Mouse (Mus musculus) layer of hippocampus, adult 6 months (tissue): ENCODE data around the gene Vsig10. TPM values are rescaled to one million over a fixed set of nuclear protein-coding genes. Genes with fewer than 3 reads are reported as not detected.

Experiments
- long read RNA-seq, 2 experiments: library from polyadenylated mRNA; unstranded; transcript quantifications; one replicate each; pipeline ENCODE4 v2.0.0; 2019 to 2020
- polyA plus RNA-seq: library from polyadenylated mRNA; unstranded; fragments of <200 nt; fragmentation: Nextera tagmentation; gene quantifications from 2 replicates; pipeline ENCODE4 v1.2.3, GENCODE M21; 2021

The Vsig10 gene
- polyA plus RNA-seq: 0.39 and 0.94 TPM in 2 replicates
- long read RNA-seq, experiment 1, partial matches to known transcripts: 0 of 1 reads
- long read RNA-seq, experiment 1, other reads (novel, unspliced or antisense): 1 of 1 reads
- long read RNA-seq, experiment 2, partial matches to known transcripts: 0 of 3 reads
- long read RNA-seq, experiment 2, other reads (novel, unspliced or antisense): 1 of 3 reads

DNA sequence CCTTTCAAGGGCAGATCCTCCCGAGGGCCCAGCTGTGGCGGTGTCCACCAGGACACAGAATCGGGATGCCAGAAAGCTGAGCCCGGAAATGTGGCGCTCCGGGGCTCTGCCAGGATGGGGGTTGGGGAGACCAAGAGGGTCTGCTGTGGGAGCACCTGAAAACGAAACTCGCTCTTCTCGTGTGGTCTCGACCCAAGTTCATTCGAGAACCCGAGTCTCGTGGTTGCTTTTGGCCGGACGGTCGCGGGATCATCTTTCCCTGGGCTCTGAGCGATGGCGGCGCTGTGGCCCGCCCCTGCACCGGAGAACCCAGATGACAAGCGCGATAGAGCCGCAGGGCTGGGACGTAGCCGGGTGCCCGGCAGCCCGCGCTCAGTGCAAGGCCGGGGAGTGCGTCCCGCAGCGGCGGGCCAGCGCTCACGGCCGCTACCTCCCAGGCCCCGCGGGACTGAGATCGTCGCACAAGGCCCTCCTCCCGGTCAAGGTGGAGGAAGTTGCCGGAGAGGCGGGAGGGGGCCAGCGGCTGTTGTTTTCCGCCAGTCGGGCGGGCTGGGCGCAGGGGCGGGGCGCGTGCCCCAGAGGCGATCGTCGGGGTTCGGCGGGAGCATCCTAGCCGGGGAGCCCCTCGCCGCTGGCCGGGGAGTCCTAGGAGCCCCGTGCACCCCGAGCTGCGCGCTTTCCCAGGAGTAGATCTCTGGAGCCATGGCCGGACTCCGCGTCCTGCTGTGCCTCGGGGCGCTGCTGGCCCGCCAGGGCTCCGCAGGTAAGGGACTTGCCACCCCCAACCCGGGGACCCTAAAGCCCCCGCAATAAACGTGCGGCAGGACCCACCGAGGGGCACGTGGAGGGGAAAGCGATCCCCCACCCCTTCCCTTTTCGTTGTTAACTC lies at the start of gene Vsig10:
Vsig10 (plus strand) TSS at position 343 of the 889 bp plus-strand sequence.

DNA sequence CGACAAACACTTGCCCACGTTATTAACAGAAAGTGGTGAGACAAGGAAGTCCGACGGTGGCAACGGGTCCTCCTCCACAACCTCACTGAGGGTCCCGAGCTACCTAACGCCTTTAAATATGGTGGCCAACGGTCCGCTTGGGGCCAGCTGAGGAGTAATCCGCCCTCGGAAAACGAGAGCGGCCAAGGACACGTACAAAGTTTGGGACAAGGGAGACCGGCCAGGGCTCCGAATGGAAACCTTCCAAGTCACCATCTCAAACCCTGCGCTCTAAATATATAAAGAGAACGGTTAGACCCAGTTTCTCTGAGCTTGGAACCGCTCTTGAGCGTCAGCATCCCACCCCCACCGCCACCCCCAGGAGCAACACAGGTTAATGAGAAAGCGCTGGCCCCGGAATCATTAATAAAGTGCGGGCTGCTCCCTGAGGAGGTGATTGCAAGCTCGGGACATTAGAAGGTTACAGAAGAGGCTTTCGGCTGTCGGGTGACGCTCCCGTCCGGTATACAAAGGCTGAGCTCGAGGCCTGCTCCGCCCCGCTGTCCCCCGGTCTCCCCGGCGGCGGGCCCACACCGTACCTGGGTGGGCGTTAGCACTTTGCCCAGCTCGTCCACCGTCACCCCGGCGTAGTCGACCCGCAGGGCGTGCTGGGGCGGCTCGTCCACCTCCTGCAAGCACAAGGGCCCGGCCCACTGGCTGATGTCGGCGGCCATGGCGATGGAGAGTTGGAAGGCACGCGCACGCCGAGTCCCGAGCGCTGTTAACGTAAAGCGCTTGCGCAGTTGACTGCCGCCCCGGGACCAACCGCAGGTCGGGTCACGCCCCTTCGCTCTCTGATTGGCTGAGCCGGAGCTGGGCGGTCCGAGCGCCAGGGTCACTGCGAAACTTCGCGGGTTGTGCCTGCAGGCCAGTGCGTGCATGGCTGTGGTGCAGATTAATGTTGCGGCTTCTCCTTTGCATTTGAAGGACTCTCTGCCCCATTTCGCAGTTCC lies 31.8 kb upstream of the Vsig10 start, which contains the start of gene Pebp1:
Pebp1 (minus strand) TSS at position 795 of the 992 bp plus-strand sequence.

DNA sequence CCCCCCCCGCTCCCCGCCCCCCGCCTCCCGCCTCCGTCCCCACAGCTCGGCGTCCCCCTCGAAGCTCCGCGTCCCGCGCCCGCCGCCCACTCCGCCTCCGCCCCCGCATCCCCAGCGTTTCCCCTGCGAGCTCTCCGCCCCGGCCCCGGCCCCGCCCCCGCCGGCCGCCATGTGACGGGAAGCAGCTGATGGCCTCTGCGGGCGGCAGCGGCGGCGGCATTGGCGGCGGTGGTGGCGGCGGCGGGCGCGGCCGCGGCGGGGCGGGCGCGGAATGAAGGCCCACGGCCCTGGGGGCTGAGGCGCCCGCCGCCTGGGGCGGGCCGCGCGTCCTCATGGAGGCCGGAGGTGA lies 38.2 kb downstream of the Vsig10 start, which contains the start of gene Wsb2:
Wsb2 (plus strand) TSS at position 176 of the 349 bp plus-strand sequence.

DNA sequence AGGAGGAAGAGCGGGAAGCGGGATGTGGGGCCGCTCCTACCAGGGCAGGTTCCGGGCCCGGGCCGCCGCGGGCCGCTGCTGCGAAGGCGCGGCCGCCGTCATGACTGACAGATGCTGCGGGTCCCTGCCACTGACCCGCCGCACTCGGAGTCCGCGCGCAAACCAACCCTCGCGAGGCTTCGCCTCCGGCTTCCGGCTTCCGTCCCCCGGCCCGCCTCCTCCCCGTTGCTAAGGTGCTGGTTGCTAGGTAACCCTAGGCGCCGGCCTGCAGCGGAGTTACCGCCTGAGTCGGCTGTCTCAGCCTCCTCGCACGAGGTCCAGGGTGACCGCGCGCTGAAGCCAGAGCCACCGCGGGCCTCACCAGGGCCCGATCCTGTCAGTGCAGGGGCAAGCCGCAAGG lies 70.0 kb downstream of the Vsig10 start, which contains the start of gene Rfc5:
Rfc5 (minus strand) TSS at position 171 of the 400 bp plus-strand sequence.

Other genes with a start within 250 kb of the Vsig10 start
- 9.1 and 12.1 TPM in 2 replicates for gene Suds3, start 203.0 kb upstream of the Vsig10 start, polyA plus RNA-seq
- 24.3 and 27.2 TPM in 2 replicates for gene Taok3, start 199.0 kb upstream of the Vsig10 start, polyA plus RNA-seq
- gene Pebp1, start 31.5 kb upstream of the Vsig10 start, polyA plus RNA-seq: 1,266 and 1,296 TPM in 2 replicates
- 51.1 and 52.1 TPM in 2 replicates for gene Wsb2, start 38.2 kb downstream of the Vsig10 start, polyA plus RNA-seq
- gene Rfc5, start 70.0 kb downstream of the Vsig10 start, polyA plus RNA-seq: 15.6 and 15.8 TPM in 2 replicates
- gene Ksr2, start 94.9 kb downstream of the Vsig10 start, polyA plus RNA-seq: 5.4 and 6.4 TPM in 2 replicates